Comparison of ENCODE assay signal across 9 mouse cellular contexts in genomic region chr6:47358686-47359085, GRCm38 (mm10).
A peak's percentile ranks its signal among the peaks of the same experiment; 100 is the strongest.
DNase-seq lines count a peak whose midpoint lies in the region; TF ChIP-seq lines count a peak whose summit lies in the region.
"Had no signal": no experiment of that assay in that cellular context is flagged by ENCODE, and none has a peak within 500 bp of the region (broad histone marks: within the 10 kb centered on the region; RNA-seq: fewer than 3 reads in every experiment).

No protein-coding gene starts in this region.

- H3K27ac ChIP-seq in gastrocnemius, adult 2 months = no peak overlapping the region
- H3K27ac ChIP-seq: neural tube, embryonic 12.5 days had no signal

- TF ChIP-seq CTCF in gastrocnemius, adult 2 months (IDR thresholded peaks at IDR 0.05) = peak; percentile 76

- H3K4me3 ChIP-seq in gastrocnemius, adult 2 months = no peak overlapping the region
- H3K4me3 ChIP-seq: neural tube, embryonic 12.5 days had no signal

- intact Hi-C loops in gastrocnemius, adult 2 months (cut with DNase I) = no loop called here

- peak; percentile 25 for DNase-seq in gastrocnemius, adult 2 months
- DNase-seq in gastrocnemius, adult 8-10 months (ENCODE audit: low spot score in 2 of 2) = no peak
- peak; percentile 74 for DNase-seq in 3T3-L1 (ENCODE audit: low read depth, low spot score)
- DNase-seq in T-cell, adult 2 months (ENCODE audit: low spot score) = peak; percentile 11
- DNase-seq in embryo, embryonic 11 days = peak; percentile 59
- DNase-seq in kidney, postnatal 14 days = peak; percentile 26
- peak; percentile 31 for DNase-seq in lung, postnatal 25 days (ENCODE audit: low spot score)
- DNase-seq in thymus, postnatal 4 days = peak; percentile 52

Comparison
In these comparisons a context has a peak if more than half of its experiments do, and no peak if none do; other contexts are left out.
1. DNase-seq: peak in gastrocnemius, adult 2 months (single experiment), 3T3-L1 (single experiment), T-cell, adult 2 months (single experiment), embryo, embryonic 11 days (single experiment), kidney, postnatal 14 days (single experiment), lung, postnatal 25 days (single experiment) and thymus, postnatal 4 days (single experiment); none in gastrocnemius, adult 8-10 months (0 of 2).